In the genomic region with DNA sequence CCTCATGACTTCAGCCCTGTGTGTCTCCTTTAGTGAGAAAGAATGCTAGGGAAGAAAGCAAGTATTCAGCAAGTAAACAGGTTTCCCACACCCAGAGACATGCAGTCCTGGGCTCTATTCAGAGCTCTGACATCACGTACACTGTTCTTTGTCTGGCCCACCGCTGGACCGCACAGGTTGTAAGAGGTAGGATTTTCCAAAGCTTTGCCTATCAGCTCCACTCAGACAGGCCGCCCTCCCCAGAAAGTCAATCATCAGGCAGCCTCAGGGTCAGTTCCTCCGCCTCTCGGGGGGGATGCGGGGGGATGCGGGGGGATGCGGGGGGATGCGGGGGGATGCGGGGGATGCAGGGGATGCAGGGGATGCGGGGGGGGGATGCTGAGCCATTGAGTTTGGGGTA, we compare ENCODE assay signal across 21 mouse cellular contexts.
DNase-seq lines count a peak whose midpoint lies in the region; ATAC-seq and TF ChIP-seq lines count a peak whose summit lies in the region.
"Had no signal": no experiment of that assay in that cellular context is flagged by ENCODE, and none has a peak within 500 bp of the region (broad histone marks: within the 10 kb centered on the region; RNA-seq: fewer than 3 reads in every experiment).

No protein-coding gene starts in this region.

- H3K27ac ChIP-seq in forebrain, embryonic 10.5 days: 0 out of 2 replicates have a peak overlapping the region, but pooled peaks have one; percentile 9
- no peak overlapping the region for H3K27ac ChIP-seq in forebrain, embryonic 12.5 days
- H3K27ac ChIP-seq in hindbrain, postnatal 0 days: no peak overlapping the region
- H3K27ac ChIP-seq in hindbrain, embryonic 10.5 days: no peak overlapping the region
- 0 out of 2 replicates have a peak overlapping the region, but pooled peaks have one; percentile 3 for H3K27ac ChIP-seq in embryonic facial prominence, embryonic 10.5 days (replicated peaks)
- H3K27ac ChIP-seq in midbrain, embryonic 15.5 days: peak overlapping the region; percentile 68
- H3K27ac ChIP-seq: heart, embryonic 15.5 days had no signal

- intact Hi-C loops in gastrocnemius, postnatal 14 days (cut with DNase I; ENCODE audit: low total_unique reads): no loop called here

- peaks cover 27% of the 10 kb centered on the region for H3K4me1 ChIP-seq in forebrain, embryonic 10.5 days
- H3K4me1 ChIP-seq in forebrain, embryonic 12.5 days: peaks cover 25% of the 10 kb centered on the region
- H3K4me1 ChIP-seq in hindbrain, postnatal 0 days (ENCODE audit: insufficient read depth, low read length): no peaks in the 10 kb centered on the region
- no peaks in the 10 kb centered on the region for H3K4me1 ChIP-seq in hindbrain, embryonic 10.5 days (replicated peaks)
- H3K4me1 ChIP-seq in embryonic facial prominence, embryonic 10.5 days: peaks cover 14% of the 10 kb centered on the region; the same call in 1 of the 2 replicates
- peaks cover 23% of the 10 kb centered on the region for H3K4me1 ChIP-seq in midbrain, embryonic 15.5 days
- H3K4me1 ChIP-seq: heart, embryonic 15.5 days had no signal

- H3K27me3 ChIP-seq in forebrain, embryonic 10.5 days (ENCODE audit: poor library complexity, severe bottlenecking): no peaks in the 10 kb centered on the region
- H3K27me3 ChIP-seq in forebrain, embryonic 12.5 days: no peaks in the 10 kb centered on the region
- no peaks in the 10 kb centered on the region for H3K27me3 ChIP-seq in hindbrain, postnatal 0 days (ENCODE audit: insufficient read depth, low read length)
- no peaks in the 10 kb centered on the region for H3K27me3 ChIP-seq in hindbrain, embryonic 10.5 days (ENCODE audit: insufficient read depth, poor library complexity, severe bottlenecking)
- no peaks in the 10 kb centered on the region for H3K27me3 ChIP-seq in embryonic facial prominence, embryonic 10.5 days (replicated peaks; ENCODE audit: low read depth, poor library complexity, severe bottlenecking)
- H3K27me3 ChIP-seq in midbrain, embryonic 15.5 days (replicated peaks): no peaks in the 10 kb centered on the region
- H3K27me3 ChIP-seq: heart, embryonic 15.5 days had no signal

- 70% methylated on average over 12 of the region's 12 CpGs for WGBS in forebrain, embryonic 10.5 days
- 49% methylated on average over 12 of the region's 12 CpGs for WGBS in forebrain, embryonic 12.5 days
- 66% methylated on average over 12 of the region's 12 CpGs for WGBS in hindbrain, postnatal 0 days
- WGBS in hindbrain, embryonic 10.5 days: 82% methylated on average over 12 of the region's 12 CpGs
- WGBS in embryonic facial prominence, embryonic 10.5 days: 75% methylated on average over 12 of the region's 12 CpGs
- 69% methylated on average over 12 of the region's 12 CpGs for WGBS in midbrain, embryonic 15.5 days

- H3K9ac ChIP-seq in forebrain, embryonic 12.5 days: no peak overlapping the region
- no peak overlapping the region for H3K9ac ChIP-seq in hindbrain, postnatal 0 days (replicated peaks; ENCODE audit: low read length)
- no peak overlapping the region for H3K9ac ChIP-seq in midbrain, embryonic 15.5 days
- H3K9ac ChIP-seq: heart, embryonic 15.5 days; liver, postnatal 0 days had no signal

- no peak overlapping the region for H3K4me3 ChIP-seq in forebrain, embryonic 10.5 days
- H3K4me3 ChIP-seq in forebrain, embryonic 12.5 days (replicated peaks): no peak overlapping the region
- H3K4me3 ChIP-seq in hindbrain, postnatal 0 days (ENCODE audit: low read length): no peak overlapping the region
- no peak overlapping the region for H3K4me3 ChIP-seq in hindbrain, embryonic 10.5 days
- no peak overlapping the region for H3K4me3 ChIP-seq in embryonic facial prominence, embryonic 10.5 days
- no peak overlapping the region for H3K4me3 ChIP-seq in midbrain, embryonic 15.5 days
- H3K4me3 ChIP-seq: heart, embryonic 15.5 days had no signal

- H3K9me3 ChIP-seq in forebrain, embryonic 10.5 days: no peaks in the 10 kb centered on the region
- H3K9me3 ChIP-seq in forebrain, embryonic 12.5 days: 0 out of 2 replicates have a peak, but pooled peaks cover 3% of the 10 kb centered on the region
- no peaks in the 10 kb centered on the region for H3K9me3 ChIP-seq in hindbrain, postnatal 0 days (ENCODE audit: low read length)
- no peaks in the 10 kb centered on the region for H3K9me3 ChIP-seq in hindbrain, embryonic 10.5 days
- H3K9me3 ChIP-seq in embryonic facial prominence, embryonic 10.5 days: peaks cover 6% of the 10 kb centered on the region; the same call in 1 of the 2 replicates
- 0 out of 2 replicates have a peak, but pooled peaks cover 2% of the 10 kb centered on the region for H3K9me3 ChIP-seq in midbrain, embryonic 15.5 days
- H3K9me3 ChIP-seq: heart, embryonic 15.5 days had no signal

- ATAC-seq in forebrain, embryonic 12.5 days (ENCODE audit: low FRiP score): no peak
- ATAC-seq in hindbrain, postnatal 0 days: peak; percentile 43; the same call in 1 of the 2 replicates
- no peak; the same call in 1 of the 2 replicates for ATAC-seq in midbrain, embryonic 15.5 days (replicated peaks)
- ATAC-seq: activated CD4-positive, CD25-positive, alpha-beta regulatory T cell, adult 4 months; CD4-positive, CD25-positive, alpha-beta regulatory T cell, adult 4 months; liver, postnatal 0 days; Patski had no signal

- DNase-seq in forebrain, embryonic 10.5 days (ENCODE audit: extremely low spot score, low spot score): no peak
- DNase-seq in hindbrain, postnatal 0 days (ENCODE audit: low spot score): no peak
- DNase-seq in hindbrain, embryonic 10.5 days (ENCODE audit: low spot score): no peak
- DNase-seq in embryonic facial prominence, embryonic 10.5 days (ENCODE audit: low spot score): peak; percentile 25
- no peak for DNase-seq in kidney, adult 9 months
- no peak for DNase-seq in gastrocnemius, postnatal 14 days
- DNase-seq: adrenal gland, postnatal 25 days; cerebellum, adult 11-12 months; gastrocnemius, postnatal 25 days; kidney, adult 18-20 months; kidney, postnatal 10 days; liver, postnatal 0 days; lung, postnatal 10 days; right cerebral cortex, postnatal 14 days; thymus, postnatal 36 days had no signal

- TF ChIP-seq CTCF in hindbrain, postnatal 0 days (IDR thresholded peaks at IDR 0.05; ENCODE audit: low read depth): no peak

- no peaks in the 10 kb centered on the region for H3K36me3 ChIP-seq in forebrain, embryonic 10.5 days (replicated peaks)
- H3K36me3 ChIP-seq in forebrain, embryonic 12.5 days (replicated peaks): no peaks in the 10 kb centered on the region
- no peaks in the 10 kb centered on the region for H3K36me3 ChIP-seq in hindbrain, postnatal 0 days (ENCODE audit: insufficient read depth, low read length)
- H3K36me3 ChIP-seq in hindbrain, embryonic 10.5 days: no peaks in the 10 kb centered on the region
- no peaks in the 10 kb centered on the region for H3K36me3 ChIP-seq in embryonic facial prominence, embryonic 10.5 days (replicated peaks)
- no peaks in the 10 kb centered on the region for H3K36me3 ChIP-seq in midbrain, embryonic 15.5 days (replicated peaks)
- H3K36me3 ChIP-seq: heart, embryonic 15.5 days had no signal

- no peak overlapping the region for H3K4me2 ChIP-seq in forebrain, embryonic 12.5 days
- no peak overlapping the region for H3K4me2 ChIP-seq in hindbrain, postnatal 0 days (ENCODE audit: low read depth, low read length)
- H3K4me2 ChIP-seq in midbrain, embryonic 15.5 days: no peak overlapping the region
- H3K4me2 ChIP-seq: heart, embryonic 15.5 days had no signal

Comparison
In these comparisons a context has a peak if more than half of its experiments do, and no peak if none do; other contexts are left out.
1. H3K27ac ChIP-seq: peak in forebrain, embryonic 10.5 days (single experiment), embryonic facial prominence, embryonic 10.5 days (single experiment) and midbrain, embryonic 15.5 days (single experiment); none in forebrain, embryonic 12.5 days (single experiment), hindbrain, postnatal 0 days (single experiment) and hindbrain, embryonic 10.5 days (single experiment).